Mouse (Mus musculus) hindbrain, embryonic 10.5 days (tissue): ENCODE data around the gene Eng. TPM values are rescaled to one million over a fixed set of nuclear protein-coding genes. Genes with fewer than 3 reads are reported as not detected.

ENCODE experiments used
- DNase-seq: peaks from one replicate; pipeline ENCODE4 v3.0.0-alpha.2; 2017; ENCODE audit warnings: low spot score
- H3K27ac ChIP-seq: fragments of 300-500 bp; sonication (generic); 2 replicates; pipeline ENCODE4 v1.5.1; 2016; ENCODE audit warnings: mild to moderate bottlenecking, moderate library complexity
- H3K27me3 ChIP-seq: fragments of 300-500 bp; sonication (generic); 2 replicates; pipeline ENCODE4 v1.6.1; 2016; ENCODE audit warnings: mild to moderate bottlenecking; ENCODE audit not compliant: poor library complexity, insufficient read depth, severe bottlenecking
- H3K36me3 ChIP-seq: fragments of 300-500 bp; sonication (generic); 2 replicates; pipeline ENCODE4 v1.6.1; 2016; ENCODE audit warnings: mild to moderate bottlenecking, moderate library complexity
- H3K4me1 ChIP-seq: fragments of 300-500 bp; sonication (generic); replicated peaks from 2 replicates; pipeline ENCODE4 v1.6.1; 2016; ENCODE audit warnings: mild to moderate bottlenecking
- H3K4me3 ChIP-seq: fragments of 300-500 bp; sonication (generic); 2 replicates; pipeline ENCODE4 v1.5.1; 2016; ENCODE audit warnings: mild to moderate bottlenecking, moderate library complexity
- H3K9me3 ChIP-seq: fragments of 300-500 bp; sonication (generic); 2 replicates; pipeline ENCODE4 v1.6.1; 2016; ENCODE audit warnings: mild to moderate bottlenecking, moderate library complexity
- WGBS: fragments of 180-500 bp; shearing (Covaris S2); methylation state at CpG from one replicate; pipeline ENCODE4 v1.1.7; 2016; 5-methylcytosine and 5-hydroxymethylcytosine counted together
- polyA plus RNA-seq: library from polyadenylated mRNA; unstranded; fragments of >200 nt; fragmentation: Nextera tagmentation; extraction: Ambion mirVana; gene quantifications from 2 replicates; pipeline ENCODE4 v1.2.1, GENCODE M21; 2016

Gene Eng
- polyA plus RNA-seq, 1 experiment from 2014 or later, result 35.8 TPM

- H3K4me1 ChIP-seq, result peaks cover 43% of the 10 kb centered on the region
- H3K27ac ChIP-seq, result peak overlapping the region; percentile 89
Observed at GRCm38 (mm10) chr2:32693823-32694411, 47.5 kb downstream of the Eng start.

GRCm38 (mm10) chr2:32694691-32695090, 48.3 kb downstream of the Eng start:
- peak overlapping the region; percentile 73 for H3K4me3 ChIP-seq
- H3K27me3 ChIP-seq, result 0 out of 2 replicates have a peak, but pooled peaks cover 2% of the 10 kb centered on the region
- H3K9me3 ChIP-seq, result no peaks in the 10 kb centered on the region
- H3K36me3 ChIP-seq, result no peaks in the 10 kb centered on the region
- 90% methylated on average over 12 of the region's 12 CpGs for WGBS
- DNase-seq, result no peak
- H3K27ac ChIP-seq, result peak overlapping the region; percentile 89
- peaks cover 37% of the 10 kb centered on the region for H3K4me1 ChIP-seq

More at GRCm38 (mm10) chr2:32693823-32694411, 47.5 kb downstream of the Eng start:
- H3K36me3 ChIP-seq, result no peaks in the 10 kb centered on the region
- DNase-seq, result peak; percentile 97
- H3K4me3 ChIP-seq, result peak overlapping the region; percentile 73
- H3K9me3 ChIP-seq, result no peaks in the 10 kb centered on the region
- H3K27me3 ChIP-seq, result 0 out of 2 replicates have a peak, but pooled peaks cover 2% of the 10 kb centered on the region
- under 1% methylated on average over 51 of the region's 51 CpGs for WGBS

- no peak overlapping the region for H3K4me3 ChIP-seq
- WGBS, result 86% methylated on average over 6 of the region's 6 CpGs
- H3K36me3 ChIP-seq, result peaks cover 28% of the 10 kb centered on the region
- peaks cover 1% of the 10 kb centered on the region; the same call in 1 of the 2 replicates for H3K4me1 ChIP-seq
- no peak overlapping the region for H3K27ac ChIP-seq
- no peak for DNase-seq
- 0 out of 2 replicates have a peak, but pooled peaks cover 2% of the 10 kb centered on the region for H3K27me3 ChIP-seq
- H3K9me3 ChIP-seq, result no peaks in the 10 kb centered on the region
Observed at GRCm38 (mm10) chr2:32699680-32700079, 53.3 kb downstream of the Eng start.

- 87% methylated on average over 14 of the region's 14 CpGs for WGBS
- no peak overlapping the region for H3K27ac ChIP-seq
- no peak for DNase-seq
- 0 out of 2 replicates have a peak, but pooled peaks cover 2% of the 10 kb centered on the region for H3K27me3 ChIP-seq
- peaks cover 43% of the 10 kb centered on the region for H3K36me3 ChIP-seq
- no peak overlapping the region for H3K4me3 ChIP-seq
- no peaks in the 10 kb centered on the region for H3K4me1 ChIP-seq
- no peaks in the 10 kb centered on the region for H3K9me3 ChIP-seq
Observed at GRCm38 (mm10) chr2:32700966-32701743, 54.8 kb downstream of the Eng start.

GRCm38 (mm10) chr2:32703046-32703445, 56.7 kb downstream of the Eng start:
- H3K36me3 ChIP-seq, result peaks cover 61% of the 10 kb centered on the region
- DNase-seq, result no peak
- H3K27ac ChIP-seq, result no peak overlapping the region
- no peaks in the 10 kb centered on the region for H3K4me1 ChIP-seq
- no peaks in the 10 kb centered on the region for H3K9me3 ChIP-seq
- WGBS, result 96% methylated on average over 8 of the region's 8 CpGs
- no peak overlapping the region for H3K4me3 ChIP-seq
- 0 out of 2 replicates have a peak, but pooled peaks cover 2% of the 10 kb centered on the region for H3K27me3 ChIP-seq

GRCm38 (mm10) chr2:32704021-32704421, 57.6 kb downstream of the Eng start, which contains the start of gene Fpgs:
Fpgs (minus strand) TSS chr2:32704145.
- H3K9me3 ChIP-seq, result no peaks in the 10 kb centered on the region
- 79% methylated on average over 2 of the region's 2 CpGs for WGBS
- no peak for DNase-seq
- H3K36me3 ChIP-seq, result peaks cover 71% of the 10 kb centered on the region
- no peaks in the 10 kb centered on the region for H3K27me3 ChIP-seq
- H3K27ac ChIP-seq, result no peak within 1 kb of the TSS
- H3K4me1 ChIP-seq, result no peaks in the 10 kb centered on the region; the same call in 1 of the 2 replicates
- no peak within 1 kb of the TSS for H3K4me3 ChIP-seq

- Histone ChIP-seq H3K9me3 (no peaks in the 10 kb centered on the region), H3K4me1 (no peaks in the 10 kb centered on the region; the same call in 1 of the 2 replicates), H3K27ac (no peak overlapping the region), H3K36me3 (peaks cover 81% of the 10 kb centered on the region), H3K27me3 (no peaks in the 10 kb centered on the region), H3K4me3 (no peak overlapping the region)
- DNase-seq, result no peak
- 93% methylated on average over 7 of the region's 7 CpGs for WGBS
Observed at GRCm38 (mm10) chr2:32705018-32705417, 58.6 kb downstream of the Eng start.

- peaks cover 9% of the 10 kb centered on the region for H3K4me1 ChIP-seq
- H3K9me3 ChIP-seq, result no peaks in the 10 kb centered on the region
- WGBS, result 94% methylated on average over 6 of the region's 6 CpGs
- no peak overlapping the region for H3K27ac ChIP-seq
- DNase-seq, result no peak
- H3K4me3 ChIP-seq, result no peak overlapping the region
- no peaks in the 10 kb centered on the region for H3K27me3 ChIP-seq
- peaks cover 95% of the 10 kb centered on the region for H3K36me3 ChIP-seq
Observed at GRCm38 (mm10) chr2:32706971-32707370, 60.6 kb downstream of the Eng start.

- peaks cover 78% of the 10 kb centered on the region for H3K36me3 ChIP-seq
- H3K27ac ChIP-seq, result no peak overlapping the region
- H3K4me3 ChIP-seq, result no peak overlapping the region
- H3K9me3 ChIP-seq, result no peaks in the 10 kb centered on the region
- H3K4me1 ChIP-seq, result peaks cover 21% of the 10 kb centered on the region
- H3K27me3 ChIP-seq, result no peaks in the 10 kb centered on the region
- WGBS, result 53% methylated on average over 3 of the region's 3 CpGs
- peak; percentile 71 for DNase-seq
Observed at GRCm38 (mm10) chr2:32708643-32709042, 62.2 kb downstream of the Eng start.

GRCm38 (mm10) chr2:32709521-32710137, 63.2 kb downstream of the Eng start:
- peaks cover 68% of the 10 kb centered on the region for H3K36me3 ChIP-seq
- WGBS, result 93% methylated on average over 20 of the region's 20 CpGs
- H3K27ac ChIP-seq, result no peak overlapping the region
- no peak overlapping the region for H3K4me3 ChIP-seq
- no peak for DNase-seq
- H3K4me1 ChIP-seq, result peaks cover 31% of the 10 kb centered on the region
- no peaks in the 10 kb centered on the region for H3K27me3 ChIP-seq
- H3K9me3 ChIP-seq, result no peaks in the 10 kb centered on the region

GRCm38 (mm10) chr2:32710425-32710824, 64.0 kb downstream of the Eng start:
- 88% methylated on average over 5 of the region's 5 CpGs for WGBS
- Histone ChIP-seq H3K27ac (no peak overlapping the region), H3K4me1 (peaks cover 37% of the 10 kb centered on the region), H3K4me3 (no peak overlapping the region), H3K9me3 (no peaks in the 10 kb centered on the region), H3K27me3 (no peaks in the 10 kb centered on the region), H3K36me3 (peaks cover 60% of the 10 kb centered on the region)
- no peak for DNase-seq

GRCm38 (mm10) chr2:32711301-32712056, 65.1 kb downstream of the Eng start:
- 30% methylated on average over 9 of the region's 9 CpGs for WGBS
- Histone ChIP-seq H3K4me3 (peak overlapping the region; percentile 97), H3K27ac (peak overlapping the region; percentile 98), H3K36me3 (peaks cover 50% of the 10 kb centered on the region), H3K27me3 (no peaks in the 10 kb centered on the region), H3K9me3 (no peaks in the 10 kb centered on the region), H3K4me1 (peaks cover 37% of the 10 kb centered on the region)
- DNase-seq, result no peak
